Mouse (Mus musculus): ENCODE data around the gene Gpcpd1. TPM values are rescaled to one million over a fixed set of nuclear protein-coding genes. Genes with fewer than 3 reads are reported as not detected.

Gene Gpcpd1
- polyA plus RNA-seq, 1 experiment from 2014 or later = 32.7 TPM

DNA sequence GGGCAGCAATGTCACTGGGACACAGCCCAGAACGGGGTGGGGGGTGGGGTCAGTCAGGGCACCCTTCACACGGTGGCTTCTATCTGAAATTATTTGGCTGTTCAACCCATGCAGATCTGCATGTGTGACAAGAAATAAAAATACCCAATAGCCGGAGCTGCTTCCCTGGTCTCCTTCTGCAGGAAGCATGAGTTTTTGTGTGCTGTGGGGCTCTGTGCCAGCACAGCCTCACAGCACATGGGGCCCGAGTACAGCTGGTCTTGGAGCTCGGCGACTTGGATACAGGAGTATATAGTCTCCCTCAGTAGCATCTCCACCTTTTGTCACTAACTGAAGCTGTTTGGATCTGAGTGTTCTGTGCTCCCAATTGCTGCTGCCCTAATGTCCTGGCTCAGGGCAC is 73.2 kb downstream of the Gpcpd1 start:
- no peaks in the 10 kb centered on the region for H3K36me3 ChIP-seq
- no peak for ATAC-seq (ENCODE audit: insufficient read depth, low FRiP score, low read depth)
- no peak overlapping the region for H3K9ac ChIP-seq
- WGBS = 39% methylated on average over 6 of the region's 6 CpGs
- no peaks in the 10 kb centered on the region for H3K4me1 ChIP-seq
- no peaks in the 10 kb centered on the region for H3K9me3 ChIP-seq
- no peak overlapping the region for H3K4me3 ChIP-seq (replicated peaks)
- no peaks in the 10 kb centered on the region for H3K27me3 ChIP-seq (replicated peaks)
- no peak overlapping the region for H3K27ac ChIP-seq
- H3K4me2 ChIP-seq = no peak overlapping the region

DNA sequence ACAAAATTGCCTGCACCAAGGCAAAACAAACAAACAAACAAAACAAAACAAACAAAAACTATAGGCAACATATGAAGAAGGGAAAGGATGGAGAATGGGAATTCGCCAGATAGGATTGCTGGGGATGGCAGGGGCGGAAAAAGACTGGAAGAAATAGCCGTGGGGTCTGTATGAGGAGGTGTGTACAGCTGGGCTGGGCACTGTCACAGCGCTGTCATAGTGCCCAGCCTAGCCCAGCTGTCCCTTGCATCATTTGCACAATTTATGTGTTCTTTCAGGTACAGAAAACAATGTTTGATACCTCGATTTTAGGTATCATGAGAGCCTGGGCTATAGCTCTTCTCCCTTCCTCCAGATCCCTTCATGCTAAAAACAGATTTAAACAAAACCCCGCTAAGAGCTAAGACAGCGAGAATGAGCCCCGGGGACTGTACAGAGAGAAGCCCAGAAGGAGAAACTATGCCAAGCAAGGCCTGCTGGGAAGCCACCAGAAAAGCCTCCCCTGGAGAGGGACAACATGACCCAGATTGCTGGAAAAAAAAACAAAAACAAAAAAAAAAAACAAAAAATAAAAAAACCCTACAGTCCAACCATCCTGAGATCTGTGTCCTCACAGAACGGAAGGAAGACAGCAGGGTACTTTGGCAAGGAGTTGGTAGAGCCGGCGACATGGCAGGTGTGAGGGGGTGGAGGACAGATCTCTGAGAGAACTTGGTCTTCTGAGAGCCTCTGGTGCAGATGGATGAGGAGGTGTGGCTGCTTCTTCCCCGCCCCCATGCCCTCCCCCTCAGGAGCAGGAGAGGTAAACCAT is 74.0 kb downstream of the Gpcpd1 start:
- Histone ChIP-seq H3K9ac (no peak overlapping the region), H3K4me1 (no peaks in the 10 kb centered on the region), H3K9me3 (no peaks in the 10 kb centered on the region), H3K27ac (no peak overlapping the region), H3K4me2 (no peak overlapping the region), H3K27me3 (replicated peaks) (no peaks in the 10 kb centered on the region), H3K36me3 (no peaks in the 10 kb centered on the region), H3K4me3 (replicated peaks) (no peak overlapping the region)
- no peak for ATAC-seq (ENCODE audit: insufficient read depth, low FRiP score, low read depth)
- WGBS = 57% methylated on average over 12 of the region's 12 CpGs

DNA sequence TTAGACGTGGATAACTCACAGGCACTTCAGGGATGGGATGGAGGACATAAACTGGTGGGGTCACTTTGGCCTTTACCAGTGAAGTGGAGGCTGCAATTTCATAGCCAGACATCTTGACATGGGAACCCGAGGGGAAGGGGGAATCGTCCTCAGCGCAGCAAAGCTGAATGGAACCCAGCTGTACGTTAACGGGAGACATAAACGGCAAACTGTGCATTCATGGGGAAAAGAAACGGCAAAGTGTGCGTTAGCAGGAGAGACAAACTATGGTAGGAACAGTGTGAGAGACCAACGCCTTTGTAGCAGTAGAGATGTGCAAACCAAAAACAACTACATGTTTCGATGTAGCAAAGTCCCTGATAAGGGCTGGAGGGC is 74.6 kb downstream of the Gpcpd1 start:
- Histone ChIP-seq H3K27me3 (replicated peaks) (no peaks in the 10 kb centered on the region), H3K4me1 (no peaks in the 10 kb centered on the region), H3K4me3 (replicated peaks) (no peak overlapping the region), H3K36me3 (no peaks in the 10 kb centered on the region), H3K27ac (no peak overlapping the region), H3K9ac (no peak overlapping the region), H3K4me2 (peak overlapping the region; percentile 32; the same call in 1 of the 2 replicates), H3K9me3 (no peaks in the 10 kb centered on the region)
- WGBS = 55% methylated on average over 11 of the region's 11 CpGs
- no peak for ATAC-seq (ENCODE audit: insufficient read depth, low FRiP score, low read depth)

DNA sequence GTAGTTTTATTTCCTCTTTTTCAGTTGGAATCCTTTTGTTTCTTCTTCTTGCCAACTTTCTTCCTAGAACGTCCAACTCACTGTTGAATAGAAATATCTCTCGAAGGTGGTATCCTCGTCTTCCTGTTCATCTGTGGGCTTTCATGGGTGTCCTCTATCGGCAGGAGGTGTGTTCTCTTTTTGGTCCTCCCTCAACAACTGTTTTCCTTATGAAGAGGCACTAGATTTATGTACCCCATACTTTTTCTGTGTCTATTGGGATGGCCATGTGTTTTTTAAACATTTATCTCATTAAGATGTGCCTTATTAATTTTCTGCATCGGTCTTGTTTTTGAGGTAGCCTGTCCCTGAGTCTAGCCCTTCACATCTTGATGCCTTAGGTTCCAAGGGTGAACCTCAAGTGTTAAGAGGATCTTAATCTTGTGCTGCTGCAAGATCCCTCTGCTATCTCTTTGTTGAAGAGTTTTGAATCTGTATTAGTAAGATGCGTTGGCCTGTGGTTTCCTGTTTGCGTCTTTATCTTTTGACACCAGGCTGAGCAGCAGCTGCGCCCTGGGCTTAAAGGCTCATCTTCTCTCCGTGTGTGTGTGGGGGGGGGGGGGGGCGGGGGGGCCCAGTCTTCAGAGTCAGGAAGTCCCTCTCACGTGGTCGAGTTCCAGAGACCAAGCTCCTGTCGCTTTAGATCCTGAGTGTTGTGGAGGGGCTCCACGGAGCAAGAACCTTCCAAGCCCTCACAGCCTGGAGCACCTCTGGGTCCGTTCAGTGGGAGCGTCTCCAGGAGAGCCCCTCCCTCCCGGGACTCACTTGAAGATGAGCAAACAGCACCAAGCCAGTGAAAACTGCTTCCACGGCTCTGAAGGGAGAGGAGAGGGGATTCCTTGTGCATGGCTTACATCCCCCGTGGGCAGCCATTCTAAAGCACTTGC is 75.2 kb downstream of the Gpcpd1 start:
- peak overlapping the region; percentile 32; the same call in 1 of the 2 replicates for H3K4me2 ChIP-seq
- H3K4me1 ChIP-seq = no peaks in the 10 kb centered on the region
- no peaks in the 10 kb centered on the region for H3K9me3 ChIP-seq
- WGBS = 34% methylated on average over 19 of the region's 19 CpGs
- no peaks in the 10 kb centered on the region for H3K27me3 ChIP-seq (replicated peaks)
- H3K36me3 ChIP-seq = no peaks in the 10 kb centered on the region
- H3K4me3 ChIP-seq (replicated peaks) = no peak overlapping the region
- ATAC-seq (ENCODE audit: insufficient read depth, low FRiP score, low read depth) = peak; percentile 38
- no peak overlapping the region for H3K27ac ChIP-seq
- H3K9ac ChIP-seq = no peak overlapping the region

DNA sequence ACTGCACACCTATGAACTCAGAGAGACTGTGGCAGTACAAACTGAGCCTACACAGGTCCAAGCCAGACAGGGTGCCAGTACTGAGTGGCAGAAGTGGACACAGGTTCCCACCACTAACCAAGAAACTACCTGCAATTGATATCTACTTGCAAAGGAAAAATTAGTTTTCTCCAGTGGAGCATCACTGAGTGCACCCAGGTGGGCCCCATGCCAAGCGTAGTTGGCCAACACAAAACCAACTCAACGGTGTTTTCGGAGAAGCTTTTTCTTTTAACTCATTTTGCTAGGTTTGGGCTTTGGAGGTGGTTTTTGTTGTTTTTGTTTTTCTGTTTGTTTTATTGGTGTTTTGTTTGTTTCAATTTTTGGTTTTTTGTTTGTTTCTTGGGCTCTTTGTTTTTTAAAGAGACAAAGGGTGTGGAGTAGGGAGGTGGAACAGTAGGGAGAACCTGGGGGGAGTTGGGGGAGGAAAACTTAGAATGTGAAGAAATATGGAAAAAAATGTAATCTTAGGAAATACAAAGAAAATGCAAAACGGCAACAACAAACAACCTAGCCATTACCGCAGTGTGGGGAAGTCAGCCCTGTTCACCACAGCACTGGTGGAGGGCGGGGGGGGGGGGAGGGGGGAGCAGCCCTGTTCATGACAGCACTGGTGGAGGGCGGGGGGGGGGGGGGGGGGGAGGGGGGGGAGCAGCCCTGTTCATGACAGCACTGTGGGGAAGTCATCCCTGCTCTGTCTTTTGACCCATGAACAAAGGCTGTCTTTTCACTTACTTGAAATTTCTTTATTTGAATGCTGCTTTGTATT is 76.3 kb downstream of the Gpcpd1 start:
- Histone ChIP-seq H3K4me3 (replicated peaks) (no peak overlapping the region), H3K36me3 (no peaks in the 10 kb centered on the region), H3K9ac (no peak overlapping the region), H3K4me2 (no peak overlapping the region), H3K9me3 (no peaks in the 10 kb centered on the region), H3K4me1 (no peaks in the 10 kb centered on the region), H3K27ac (no peak overlapping the region), H3K27me3 (replicated peaks) (no peaks in the 10 kb centered on the region)
- WGBS = 92% methylated on average over 5 of the region's 7 CpGs
- ATAC-seq (ENCODE audit: insufficient read depth, low FRiP score, low read depth) = no peak

DNA sequence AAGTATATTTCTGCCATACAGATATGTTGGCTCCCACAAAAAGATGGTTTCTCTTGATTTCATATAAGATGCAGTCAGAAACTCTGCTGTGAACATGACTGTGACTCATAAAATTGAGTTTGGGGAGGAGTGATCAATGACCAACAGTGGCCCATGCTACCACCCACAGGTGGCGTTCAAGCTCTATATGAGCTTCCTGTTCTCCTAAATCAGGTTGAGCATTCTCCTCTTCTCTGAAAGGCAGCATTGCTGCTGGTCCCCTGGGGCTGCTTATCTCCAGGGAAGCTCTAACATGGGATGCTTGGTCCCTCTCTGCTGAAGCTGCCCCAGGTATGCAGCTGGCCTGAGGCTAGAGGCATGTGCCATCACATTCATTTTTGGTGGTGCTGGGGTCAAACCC is 77.8 kb downstream of the Gpcpd1 start:
- H3K27ac ChIP-seq = no peak overlapping the region
- H3K4me2 ChIP-seq = no peak overlapping the region
- no peak for ATAC-seq (ENCODE audit: insufficient read depth, low FRiP score, low read depth)
- no peaks in the 10 kb centered on the region for H3K9me3 ChIP-seq
- 83% methylated on average over 1 of the region's 1 CpGs for WGBS
- no peaks in the 10 kb centered on the region for H3K36me3 ChIP-seq
- no peaks in the 10 kb centered on the region for H3K4me1 ChIP-seq
- H3K4me3 ChIP-seq (replicated peaks) = no peak overlapping the region
- no peaks in the 10 kb centered on the region for H3K27me3 ChIP-seq (replicated peaks)
- no peak overlapping the region for H3K9ac ChIP-seq

DNA sequence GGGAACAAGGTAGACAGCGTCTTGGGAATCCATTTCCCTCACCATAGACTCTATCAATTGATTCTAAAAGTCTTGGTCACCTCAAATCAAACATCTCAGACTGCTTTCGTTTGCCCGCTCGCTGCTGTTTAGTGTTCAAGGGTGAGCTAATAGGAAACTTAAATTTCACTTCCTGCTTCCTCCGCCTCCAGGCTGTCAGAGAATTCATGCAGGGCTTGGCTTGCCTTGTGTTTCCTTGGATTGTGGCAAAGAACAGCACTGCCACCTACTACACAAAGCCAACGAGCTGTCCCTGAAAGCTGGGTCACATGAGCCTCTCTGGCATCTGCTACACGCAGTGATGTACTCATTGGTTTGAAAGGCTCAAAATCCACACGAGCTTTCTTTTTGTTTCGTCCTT is 78.3 kb downstream of the Gpcpd1 start:
- H3K9ac ChIP-seq = no peak overlapping the region
- no peaks in the 10 kb centered on the region for H3K9me3 ChIP-seq
- WGBS = 75% methylated on average over 9 of the region's 9 CpGs
- H3K27ac ChIP-seq = no peak overlapping the region
- H3K4me1 ChIP-seq = no peaks in the 10 kb centered on the region
- no peaks in the 10 kb centered on the region for H3K36me3 ChIP-seq
- no peak for ATAC-seq (ENCODE audit: insufficient read depth, low FRiP score, low read depth)
- H3K4me3 ChIP-seq (replicated peaks) = no peak overlapping the region
- no peak overlapping the region for H3K4me2 ChIP-seq
- no peaks in the 10 kb centered on the region for H3K27me3 ChIP-seq (replicated peaks)

DNA sequence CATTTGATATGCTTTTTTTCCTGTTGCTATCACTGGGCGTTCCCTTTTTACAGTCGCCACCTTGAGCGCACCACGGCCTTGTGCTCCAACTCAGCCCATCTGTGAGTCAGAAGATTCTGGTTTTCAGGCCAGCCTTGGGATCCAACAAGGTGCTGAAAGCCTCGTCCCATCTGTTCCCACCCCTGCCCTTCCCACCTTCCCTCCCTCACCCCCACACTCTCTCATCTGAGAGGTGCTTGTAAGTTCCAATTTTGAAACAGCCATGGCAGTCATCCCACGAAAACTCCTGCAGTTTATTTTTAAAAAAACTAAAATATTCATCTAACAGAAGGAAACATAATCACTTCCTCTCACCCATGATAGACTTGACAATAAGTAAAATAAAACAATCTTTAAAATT is 80.0 kb downstream of the Gpcpd1 start:
- ATAC-seq (ENCODE audit: insufficient read depth, low FRiP score, low read depth) = no peak
- no peaks in the 10 kb centered on the region for H3K4me1 ChIP-seq
- no peaks in the 10 kb centered on the region for H3K9me3 ChIP-seq
- no peaks in the 10 kb centered on the region for H3K27me3 ChIP-seq (replicated peaks)
- 47% methylated on average over 6 of the region's 6 CpGs for WGBS
- H3K9ac ChIP-seq = no peak overlapping the region
- no peak overlapping the region for H3K4me2 ChIP-seq
- no peaks in the 10 kb centered on the region for H3K36me3 ChIP-seq
- H3K4me3 ChIP-seq (replicated peaks) = no peak overlapping the region
- H3K27ac ChIP-seq = no peak overlapping the region

DNA sequence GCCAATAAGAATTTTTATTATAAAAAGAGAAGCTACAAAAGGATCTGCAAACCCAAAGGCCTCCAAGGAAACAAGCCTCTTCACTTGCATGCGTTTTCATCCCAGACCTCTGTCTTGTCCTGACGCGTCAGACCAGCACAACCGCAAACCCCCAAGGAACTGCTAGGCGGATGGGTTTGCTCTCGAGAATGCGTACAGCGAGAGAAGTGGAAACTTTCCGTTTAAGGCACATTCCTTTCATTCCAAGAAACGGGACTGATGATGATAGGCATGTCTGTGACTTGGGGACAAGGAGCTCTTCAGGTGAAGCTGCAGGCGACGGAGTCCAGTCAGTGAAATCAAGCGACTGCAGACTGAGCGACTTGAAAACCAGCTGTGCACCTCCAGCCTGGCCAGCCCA is 80.4 kb downstream of the Gpcpd1 start:
- WGBS = 37% methylated on average over 14 of the region's 14 CpGs
- Histone ChIP-seq H3K9ac (no peak overlapping the region), H3K4me2 (no peak overlapping the region)

DNA sequence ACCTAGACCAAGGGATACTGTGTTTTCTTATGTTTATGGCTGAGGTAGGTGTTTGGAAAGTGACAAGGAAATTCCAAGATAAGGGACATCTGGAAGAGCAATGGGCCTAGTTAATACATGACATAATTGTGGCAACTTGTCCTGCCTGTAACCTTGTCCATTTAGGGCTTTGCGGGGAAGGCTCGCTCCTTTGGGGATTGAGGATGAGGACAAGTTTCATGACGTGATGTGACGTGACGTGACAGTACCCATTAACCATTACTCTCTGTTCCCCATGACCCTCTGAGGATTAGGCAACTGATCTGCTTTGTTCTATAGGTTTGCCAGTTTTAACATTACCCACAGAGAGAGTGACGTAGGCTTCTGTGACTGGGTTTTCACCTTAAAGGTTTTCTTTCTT is 81.7 kb downstream of the Gpcpd1 start:
- H3K4me3 ChIP-seq (replicated peaks) = no peak overlapping the region
- H3K9me3 ChIP-seq = no peaks in the 10 kb centered on the region
- ATAC-seq (ENCODE audit: insufficient read depth, low FRiP score, low read depth) = no peak
- H3K27me3 ChIP-seq (replicated peaks) = no peaks in the 10 kb centered on the region
- H3K4me2 ChIP-seq = no peak overlapping the region
- no peak overlapping the region for H3K9ac ChIP-seq
- no peak overlapping the region for H3K27ac ChIP-seq
- 85% methylated on average over 6 of the region's 6 CpGs for WGBS
- H3K4me1 ChIP-seq = no peaks in the 10 kb centered on the region
- H3K36me3 ChIP-seq = no peaks in the 10 kb centered on the region

More for the DNA sequence above, 80.4 kb downstream of the Gpcpd1 start:
- Histone ChIP-seq H3K36me3 (no peaks in the 10 kb centered on the region), H3K27ac (no peak overlapping the region), H3K9me3 (no peaks in the 10 kb centered on the region), H3K27me3 (replicated peaks) (no peaks in the 10 kb centered on the region), H3K4me3 (replicated peaks) (no peak overlapping the region), H3K4me1 (no peaks in the 10 kb centered on the region)
- no peak for ATAC-seq (ENCODE audit: insufficient read depth, low FRiP score, low read depth)

DNA sequence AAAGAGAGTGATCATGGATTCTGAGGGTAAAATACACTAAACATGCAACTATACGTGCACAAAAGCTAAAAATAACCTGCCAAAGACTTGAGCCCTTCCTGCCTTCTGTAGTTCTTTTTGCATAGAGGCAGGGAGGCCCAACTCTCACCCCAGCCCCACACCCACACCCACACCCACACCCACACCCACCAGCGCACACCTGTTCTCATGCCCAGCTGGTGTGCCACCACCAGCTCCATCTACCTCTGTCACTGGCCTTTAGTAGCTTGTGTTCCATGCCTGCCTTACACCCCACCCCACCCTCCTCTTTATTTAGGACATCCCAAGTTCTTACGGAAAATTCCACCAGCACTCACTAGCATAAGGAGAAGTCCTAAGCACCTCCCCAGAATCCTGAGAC is 89.2 kb downstream of the Gpcpd1 start:
- 85% methylated on average over 3 of the region's 3 CpGs for WGBS
- H3K36me3 ChIP-seq = no peaks in the 10 kb centered on the region
- H3K27ac ChIP-seq = no peak overlapping the region
- no peak overlapping the region for H3K4me3 ChIP-seq (replicated peaks)
- H3K4me1 ChIP-seq = no peaks in the 10 kb centered on the region
- no peaks in the 10 kb centered on the region for H3K9me3 ChIP-seq
- H3K27me3 ChIP-seq (replicated peaks) = no peaks in the 10 kb centered on the region
- no peak overlapping the region for H3K9ac ChIP-seq
- ATAC-seq (ENCODE audit: insufficient read depth, low FRiP score, low read depth) = no peak
- no peak overlapping the region for H3K4me2 ChIP-seq
